Mouse (Mus musculus) brain, embryonic 14.5 days (tissue): ENCODE data around the gene Tubg1.

Experiments
- CTCF ChIP-seq: fragments of 200-500 bp; IDR thresholded peaks from 2 replicates; pipeline ENCODE4 v1.5.1; 2012; ENCODE audit warnings: inconsistent platforms, mild to moderate bottlenecking, moderate library complexity, borderline replicate concordance; ENCODE audit not compliant: insufficient read depth, insufficient read length; ENCODE audit errors: extremely low read depth
- POLR2A ChIP-seq: fragments of 200-500 bp; IDR thresholded peaks from 2 replicates; pipeline ENCODE4 v1.6.1; 2012; ENCODE audit warnings: mild to moderate bottlenecking, inconsistent platforms, borderline replicate concordance; ENCODE audit not compliant: poor library complexity, insufficient read depth, insufficient read length, severe bottlenecking; ENCODE audit errors: extremely low read depth

GRCm38 (mm10) chr11:101146377-101146776, 26.6 kb downstream of the Tubg1 start:
- TF ChIP-seq POLR2A, result no peak
- no peak for TF ChIP-seq CTCF
